8 mouse cellular contexts compared by ENCODE assay signal in the genomic region with DNA sequence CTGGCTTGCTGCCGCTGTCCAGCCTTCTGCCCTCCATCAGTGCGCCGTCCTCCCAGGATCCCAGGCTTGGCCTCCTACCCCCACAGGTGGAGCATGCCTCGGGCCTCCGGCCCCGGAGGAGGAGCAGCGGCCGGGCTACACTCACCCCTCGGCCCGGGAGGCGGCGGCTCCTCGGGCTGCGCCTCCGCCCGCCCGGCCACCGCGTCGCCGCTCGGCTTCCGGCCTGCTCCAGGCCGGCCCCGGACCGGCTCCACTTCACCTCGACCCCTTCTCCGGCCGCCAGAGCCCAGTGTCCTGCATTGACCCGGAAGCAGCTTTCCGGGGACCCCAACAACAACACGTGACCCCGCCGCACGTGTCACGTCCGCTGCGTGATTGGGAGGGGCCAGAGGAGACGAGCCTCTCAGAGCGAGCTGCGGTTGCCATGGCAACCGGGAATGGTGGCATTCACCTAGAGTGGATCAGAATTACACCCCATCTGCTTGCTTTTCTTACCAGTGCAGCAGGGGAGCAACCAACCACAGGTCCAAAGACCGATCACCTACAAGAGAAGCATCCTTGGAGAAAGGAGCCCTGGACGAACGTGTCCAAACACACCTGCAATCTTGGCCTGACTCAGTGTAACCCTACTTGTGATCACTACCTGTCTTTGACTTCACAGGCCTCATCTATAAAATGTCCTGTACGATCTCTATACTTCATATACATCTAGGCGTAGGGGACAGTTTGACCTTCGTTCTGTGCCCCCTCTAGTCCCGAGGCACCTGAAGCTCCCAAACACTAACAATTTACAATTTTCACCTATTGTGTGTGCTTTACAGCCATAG. TPM values are rescaled to one million over a fixed set of nuclear protein-coding genes. Genes with fewer than 3 reads are reported as not detected.
DNase-seq lines count a peak whose midpoint lies in the region; ATAC-seq and TF ChIP-seq lines count a peak whose summit lies in the region.

No protein-coding gene starts in this region.

- H3K36me3 ChIP-seq in hindbrain, embryonic 12.5 days, result 0 out of 2 replicates have a peak, but pooled peaks cover 3% of the 10 kb centered on the region
- H3K36me3 ChIP-seq in lung, postnatal 0 days (ENCODE audit: insufficient read depth, low read length), result no peaks in the 10 kb centered on the region

- POLR2A ChIA-PET in Patski (lab: Charles Lee), result interaction anchor here (1.8 kb wide), 1 partner anchor 10 kb away, joined by 7 read pairs; no protein-coding TSS in a partner anchor

- TF ChIP-seq EP300 in lung, postnatal 0 days (IDR thresholded peaks at IDR 0.05), result no peak

- no peaks in the 10 kb centered on the region for H3K9me3 ChIP-seq in hindbrain, embryonic 12.5 days (replicated peaks)
- H3K9me3 ChIP-seq in lung, postnatal 0 days (ENCODE audit: low read length), result no peaks in the 10 kb centered on the region

- H3K9ac ChIP-seq in hindbrain, embryonic 12.5 days, result peak overlapping the region; percentile 94
- H3K9ac ChIP-seq in lung, postnatal 0 days (replicated peaks; ENCODE audit: low read depth), result peak overlapping the region; percentile 67

- peaks cover 23% of the 10 kb centered on the region for H3K27me3 ChIP-seq in Patski
- H3K27me3 ChIP-seq in hindbrain, embryonic 12.5 days, result no peaks in the 10 kb centered on the region
- no peaks in the 10 kb centered on the region for H3K27me3 ChIP-seq in lung, postnatal 0 days (replicated peaks; ENCODE audit: insufficient read depth, low read length)

- in situ Hi-C loops in Patski (cut with MboI; ENCODE audit: low pct_unique_long_range_greater_than_20kb), result no loop called here

- no peak for TF ChIP-seq CTCF in Patski (IDR thresholded peaks at IDR 0.05)
- no peak for TF ChIP-seq CTCF in lung, postnatal 0 days (IDR thresholded peaks at IDR 0.05)

- peak overlapping the region; percentile 73; the same call in 1 of the 2 replicates for H3K27ac ChIP-seq in hindbrain, embryonic 12.5 days
- H3K27ac ChIP-seq in lung, postnatal 0 days (ENCODE audit: low read length), result peak overlapping the region; percentile 88

- peak overlapping the region; percentile 95 for H3K4me3 ChIP-seq in hindbrain, embryonic 12.5 days
- peak overlapping the region; percentile 71 for H3K4me3 ChIP-seq in lung, postnatal 0 days (ENCODE audit: low read depth, low read length)

- peak; percentile 54 for DNase-seq in Patski (ENCODE audit: low read depth, low spot score)
- DNase-seq in cerebellum, postnatal 10 days, result peak; percentile 97 to 98
- DNase-seq in frontal cortex, postnatal 10 days (ENCODE audit: low spot score in 2 of 2), result peak; percentile 92 to 93
- DNase-seq in layer of hippocampus, postnatal 10 days (ENCODE audit: low spot score in 2 of 2), result peak; percentile 90 to 91
- peak; percentile 97 for DNase-seq in lung, postnatal 0 days (ENCODE audit: low spot score)
- DNase-seq in ovary, postnatal 10 days (ENCODE audit: low spot score), result peak; percentile 66
- peak; percentile 96 for DNase-seq in thymus, postnatal 0 days (ENCODE audit: low spot score)

- peak; percentile 65 for ATAC-seq in Patski
- peak; percentile 94 for ATAC-seq in hindbrain, embryonic 12.5 days (ENCODE audit: low FRiP score)
- ATAC-seq in lung, postnatal 0 days, result peak; percentile 91

- CTCF ChIA-PET in Patski (lab: Charles Lee), result interaction anchor here (1.5 kb wide), 1 partner anchor 9 kb away, joined by 5 read pairs; no protein-coding TSS in a partner anchor

- H3K4me1 ChIP-seq in hindbrain, embryonic 12.5 days, result peaks cover 14% of the 10 kb centered on the region
- peaks cover 17% of the 10 kb centered on the region; the same call in 1 of the 2 replicates for H3K4me1 ChIP-seq in lung, postnatal 0 days (ENCODE audit: insufficient read depth, low read depth, low read length)

- H3K4me2 ChIP-seq in hindbrain, embryonic 12.5 days (replicated peaks), result peak overlapping the region; percentile 91
- H3K4me2 ChIP-seq in lung, postnatal 0 days (replicated peaks; ENCODE audit: low read depth, low read length), result peak overlapping the region; percentile 89

- 5% methylated on average over 49 of the region's 49 CpGs for WGBS in hindbrain, embryonic 12.5 days
- WGBS in lung, postnatal 0 days, result 8% methylated on average over 42 of the region's 49 CpGs

RNA-seq across cellular contexts. Expression of a gene that starts 35.5 kb away (rescaled TPM):
- polyA plus RNA-seq in Patski (2021), result 23.3 TPM
- 6.0 and 6.1 TPM in 2 replicates for polyA plus RNA-seq in hindbrain, embryonic 12.5 days (2016; fragmentation: Nextera tagmentation; extraction: Ambion mirVana)
- 10 to 100 TPM; 44.4 to 49.5 TPM for total RNA-seq in layer of hippocampus, postnatal 10 days (2021)
- 7.9 and 9.0 TPM in 2 replicates for polyA plus RNA-seq in lung, postnatal 0 days (2015; fragmentation: Nextera tagmentation; extraction: Ambion mirVana)
- polyA plus RNA-seq in thymus, postnatal 0 days (2015; fragmentation: Nextera tagmentation; extraction: Ambion mirVana), result 11.3 and 13.0 TPM in 2 replicates

Comparison
In these comparisons a context has a peak if more than half of its experiments do, and no peak if none do; other contexts are left out.
1. Peak in every context shown above with its lines: DNase-seq, ATAC-seq, H3K4me3 ChIP-seq and H3K27ac ChIP-seq.